Mouse (Mus musculus) lung, embryonic 16.5 days (tissue): ENCODE results near the gene Kctd6. TPM values are rescaled to one million over a fixed set of nuclear protein-coding genes. Genes with fewer than 3 reads are reported as not detected.
A peak's percentile ranks its signal among the peaks of the same experiment; 100 is the strongest.

ENCODE experiments used
- ATAC-seq: fragments of 200-750 bp; cut with Nextera tagmentation; 2 replicates; pipeline ENCODE4 v1.8.0; 2017; ENCODE audit warnings: low read depth, mild to moderate bottlenecking, moderate library complexity
- H3K27ac ChIP-seq: fragments of 300-500 bp; sonication (generic); 2 replicates; pipeline ENCODE4 v1.5.1; 2014; ENCODE audit warnings: mild to moderate bottlenecking, control low read depth, low read length
- H3K27me3 ChIP-seq: fragments of 300-500 bp; sonication (generic); 2 replicates; pipeline ENCODE4 v1.6.1; 2014; ENCODE audit warnings: low read depth, low read length, mixed read lengths; ENCODE audit not compliant: control insufficient read depth, insufficient read depth
- H3K36me3 ChIP-seq: fragments of 300-500 bp; sonication (generic); 2 replicates; pipeline ENCODE4 v1.6.1; 2014; ENCODE audit warnings: low read length; ENCODE audit not compliant: control insufficient read depth, insufficient read depth
- H3K4me1 ChIP-seq: fragments of 300-500 bp; sonication (generic); replicated peaks from 2 replicates; pipeline ENCODE4 v1.6.1; 2014; ENCODE audit warnings: low read length, mixed read lengths; ENCODE audit not compliant: control insufficient read depth, insufficient read depth
- H3K4me2 ChIP-seq: fragments of 300-500 bp; sonication (generic); 2 replicates; pipeline ENCODE4 v1.6.1; 2014; ENCODE audit warnings: low read depth, low read length, control low read depth
- H3K4me3 ChIP-seq: fragments of 300-500 bp; sonication (generic); 2 replicates; pipeline ENCODE4 v1.5.1; 2014; ENCODE audit warnings: mild to moderate bottlenecking, low read length, control low read depth
- H3K9ac ChIP-seq: fragments of 300-500 bp; sonication (generic); 2 replicates; pipeline ENCODE4 v1.6.1; 2014; ENCODE audit warnings: low read length, control low read depth
- H3K9me3 ChIP-seq: fragments of 300-500 bp; sonication (generic); 2 replicates; pipeline ENCODE4 v1.6.1; 2016; ENCODE audit warnings: low read length; ENCODE audit not compliant: control insufficient read depth
- WGBS: fragments of 180-500 bp; shearing (Covaris S2); extraction: QIAGEN DNeasy Blood & Tissue Kit; methylation state at CpG from one replicate; pipeline ENCODE4 v1.1.7; 2014; 5-methylcytosine and 5-hydroxymethylcytosine counted together
- polyA plus RNA-seq: library from polyadenylated mRNA; unstranded; fragments of >200 nt; fragmentation: Nextera tagmentation; extraction: Ambion mirVana; gene quantifications from 2 replicates; pipeline ENCODE4 v1.2.1, GENCODE M21; 2015

The Kctd6 gene
- polyA plus RNA-seq, 1 experiment from 2014 or later, result 3.2 TPM

DNA sequence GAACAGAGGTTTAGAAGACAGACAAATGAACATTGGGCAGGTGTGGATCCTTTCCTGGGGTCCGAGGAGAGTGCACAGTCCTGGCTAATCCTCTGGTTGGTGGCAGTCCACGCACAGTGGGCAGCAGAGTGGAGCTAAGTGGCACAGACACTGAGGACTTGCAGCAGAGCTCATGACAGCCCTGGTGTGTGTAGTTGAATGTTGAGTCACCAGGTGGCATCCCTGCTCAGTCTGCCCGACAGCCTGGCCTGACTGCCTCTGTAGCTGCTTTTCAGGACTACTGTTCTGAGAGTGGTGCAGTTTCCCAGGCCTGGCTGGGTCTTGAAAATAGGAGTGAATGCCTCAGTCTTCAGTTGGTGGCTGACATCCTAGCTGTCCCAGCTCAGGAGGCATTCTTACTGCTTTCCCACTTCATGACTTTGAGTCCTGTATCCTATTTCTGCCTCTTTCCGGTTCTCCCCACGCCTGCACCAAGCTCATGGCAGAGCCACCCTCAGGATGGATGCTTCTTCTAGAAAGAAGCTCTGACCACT lies 28.5 kb downstream of the Kctd6 start:
- no peaks in the 10 kb centered on the region for H3K27me3 ChIP-seq
- ATAC-seq, result peak; percentile 54; the same call in 1 of the 2 replicates
- H3K9ac ChIP-seq, result no peak overlapping the region
- H3K9me3 ChIP-seq, result no peaks in the 10 kb centered on the region
- H3K4me2 ChIP-seq, result no peak overlapping the region
- 52% methylated on average over 5 of the region's 5 CpGs for WGBS
- H3K36me3 ChIP-seq, result no peaks in the 10 kb centered on the region
- H3K4me3 ChIP-seq, result no peak overlapping the region
- H3K4me1 ChIP-seq, result no peaks in the 10 kb centered on the region
- H3K27ac ChIP-seq, result no peak overlapping the region

DNA sequence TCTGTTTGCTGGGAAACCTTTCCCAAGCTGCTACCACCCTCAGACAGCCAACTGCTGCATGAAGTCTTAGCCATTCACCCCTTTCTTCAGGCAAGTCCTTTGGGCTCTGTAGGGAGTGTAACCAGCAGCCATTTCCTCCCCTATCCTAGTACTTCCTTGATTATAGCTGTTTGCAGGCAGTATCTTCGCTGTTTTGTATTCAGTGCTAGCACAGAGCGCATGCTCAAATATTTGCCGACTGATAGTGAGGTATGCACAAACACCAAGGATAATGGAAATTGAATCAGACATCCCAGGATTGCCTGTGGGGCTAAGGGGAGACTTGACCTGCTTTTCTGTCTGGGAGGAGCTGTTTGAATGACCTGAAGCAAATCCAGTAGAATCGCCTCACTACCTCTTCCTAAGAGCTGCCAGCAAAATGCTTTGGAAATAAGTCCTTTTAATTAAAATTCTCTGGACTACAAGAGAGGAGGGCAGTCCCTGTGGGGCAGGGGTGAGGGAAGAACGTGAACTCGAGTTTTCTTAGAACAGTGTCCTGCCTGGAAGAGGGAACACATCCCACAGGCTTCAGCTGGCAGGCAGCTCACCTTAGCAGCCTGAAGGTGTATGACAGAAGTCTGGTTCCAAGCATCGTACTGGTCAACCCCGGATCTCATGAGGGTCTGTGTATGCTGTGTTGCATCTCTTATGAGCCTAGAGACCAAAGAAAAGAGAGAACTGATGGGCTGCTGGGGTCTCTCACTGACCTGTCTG lies 29.4 kb downstream of the Kctd6 start:
- no peak overlapping the region for H3K9ac ChIP-seq
- no peaks in the 10 kb centered on the region for H3K9me3 ChIP-seq
- no peak overlapping the region for H3K4me3 ChIP-seq
- WGBS, result 53% methylated on average over 8 of the region's 8 CpGs
- no peaks in the 10 kb centered on the region for H3K27me3 ChIP-seq
- ATAC-seq, result no peak
- no peak overlapping the region for H3K4me2 ChIP-seq
- no peak overlapping the region for H3K27ac ChIP-seq
- H3K36me3 ChIP-seq, result no peaks in the 10 kb centered on the region
- no peaks in the 10 kb centered on the region for H3K4me1 ChIP-seq

DNA sequence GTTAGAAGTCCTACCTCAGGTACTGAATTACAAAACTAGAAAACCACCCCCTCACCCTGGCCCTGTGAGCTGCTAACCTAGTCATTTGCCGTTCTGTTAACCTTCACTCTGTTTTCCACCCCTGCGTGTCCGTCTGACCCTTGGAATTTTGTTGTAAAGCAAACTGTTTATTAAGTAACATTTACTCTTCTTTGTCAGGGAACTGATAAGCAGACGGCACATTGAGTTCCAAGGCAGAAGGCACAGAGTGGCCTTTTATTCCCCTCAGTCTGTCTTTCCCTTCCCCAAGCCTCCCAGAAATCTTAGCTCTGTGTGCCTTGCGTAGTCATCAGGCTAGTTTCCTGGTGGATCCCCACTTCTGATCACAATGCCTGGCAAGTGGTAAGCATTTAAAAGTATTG lies 30.3 kb downstream of the Kctd6 start:
- no peaks in the 10 kb centered on the region for H3K4me1 ChIP-seq
- no peak overlapping the region for H3K4me3 ChIP-seq
- no peak overlapping the region for H3K4me2 ChIP-seq
- H3K9me3 ChIP-seq, result no peaks in the 10 kb centered on the region
- H3K36me3 ChIP-seq, result no peaks in the 10 kb centered on the region
- WGBS, result 36% methylated on average over 5 of the region's 5 CpGs
- ATAC-seq, result no peak
- no peak overlapping the region for H3K9ac ChIP-seq
- no peaks in the 10 kb centered on the region for H3K27me3 ChIP-seq
- no peak overlapping the region for H3K27ac ChIP-seq

GRCm38 (mm10) chr14:8246878-8247277 lies 32.9 kb downstream of the Kctd6 start:
- Histone ChIP-seq H3K4me2 (no peak overlapping the region), H3K27ac (no peak overlapping the region), H3K9ac (no peak overlapping the region), H3K27me3 (no peaks in the 10 kb centered on the region), H3K4me3 (no peak overlapping the region), H3K36me3 (no peaks in the 10 kb centered on the region), H3K4me1 (no peaks in the 10 kb centered on the region), H3K9me3 (no peaks in the 10 kb centered on the region)
- peak; percentile 29; the same call in 1 of the 2 replicates for ATAC-seq
- WGBS, result 60% methylated on average over 8 of the region's 8 CpGs

DNA sequence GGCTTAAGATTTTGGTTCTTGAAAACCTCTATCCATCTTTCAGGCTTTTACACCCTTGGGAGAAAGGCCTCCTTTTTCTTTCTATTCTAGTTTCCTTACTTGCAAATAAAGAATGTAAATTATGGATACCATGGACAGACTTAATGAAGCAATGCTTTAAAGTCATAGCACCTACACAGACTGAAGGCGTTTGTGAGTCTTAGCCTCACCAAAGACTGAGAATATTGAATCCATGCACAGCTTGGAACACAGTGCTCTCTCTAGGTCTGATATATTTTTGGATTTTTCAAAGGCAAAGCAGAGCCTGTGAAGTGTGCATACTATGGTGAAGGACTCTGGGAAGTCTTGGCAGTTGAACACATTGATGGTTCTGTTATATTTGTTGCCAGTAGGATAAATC lies 35.3 kb downstream of the Kctd6 start:
- no peaks in the 10 kb centered on the region for H3K4me1 ChIP-seq
- no peaks in the 10 kb centered on the region for H3K9me3 ChIP-seq
- H3K4me3 ChIP-seq, result no peak overlapping the region
- no peaks in the 10 kb centered on the region for H3K36me3 ChIP-seq
- WGBS, result 83% methylated on average over 1 of the region's 1 CpGs
- no peak overlapping the region for H3K4me2 ChIP-seq
- H3K9ac ChIP-seq, result no peak overlapping the region
- no peak overlapping the region for H3K27ac ChIP-seq
- H3K27me3 ChIP-seq, result no peaks in the 10 kb centered on the region
- ATAC-seq, result no peak

DNA sequence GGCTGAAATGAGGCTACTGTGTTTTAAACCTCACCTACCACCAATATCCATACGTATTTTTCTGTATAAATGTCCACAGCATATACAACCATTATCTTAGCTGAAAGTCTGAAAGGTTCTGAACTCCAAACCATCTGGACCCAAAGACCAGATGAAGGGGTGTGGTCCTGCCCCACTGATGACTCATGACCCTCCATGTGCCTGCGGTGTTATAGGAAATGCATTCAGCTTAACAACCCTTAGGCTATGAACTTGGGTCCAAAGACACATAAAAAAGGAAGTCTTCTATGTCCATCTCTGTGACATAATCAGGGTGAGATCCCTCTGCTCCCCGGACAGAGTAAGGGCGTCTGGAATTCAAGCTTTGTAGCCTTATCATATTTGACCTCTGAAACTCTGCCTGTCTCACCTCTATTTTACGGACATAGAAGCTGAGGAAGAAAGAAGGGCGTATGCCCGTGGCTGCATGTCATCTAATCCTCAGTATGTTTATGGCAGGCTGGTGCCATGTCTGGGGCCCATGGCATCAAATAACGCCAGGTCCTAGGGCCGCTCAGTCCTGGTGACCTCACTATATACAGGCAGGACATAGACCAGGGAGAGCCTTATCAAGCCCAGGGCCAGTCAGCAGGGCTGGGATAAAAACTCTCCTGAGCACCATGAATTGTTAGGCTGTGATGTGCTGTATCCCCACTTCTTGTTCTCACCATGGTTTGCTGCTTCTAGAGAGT lies 36.4 kb downstream of the Kctd6 start:
- H3K4me1 ChIP-seq, result no peaks in the 10 kb centered on the region
- 66% methylated on average over 9 of the region's 9 CpGs for WGBS
- H3K36me3 ChIP-seq, result no peaks in the 10 kb centered on the region
- H3K9ac ChIP-seq, result no peak overlapping the region
- no peaks in the 10 kb centered on the region for H3K9me3 ChIP-seq
- ATAC-seq, result no peak
- H3K4me2 ChIP-seq, result no peak overlapping the region
- H3K27me3 ChIP-seq, result no peaks in the 10 kb centered on the region
- no peak overlapping the region for H3K4me3 ChIP-seq
- no peak overlapping the region for H3K27ac ChIP-seq

DNA sequence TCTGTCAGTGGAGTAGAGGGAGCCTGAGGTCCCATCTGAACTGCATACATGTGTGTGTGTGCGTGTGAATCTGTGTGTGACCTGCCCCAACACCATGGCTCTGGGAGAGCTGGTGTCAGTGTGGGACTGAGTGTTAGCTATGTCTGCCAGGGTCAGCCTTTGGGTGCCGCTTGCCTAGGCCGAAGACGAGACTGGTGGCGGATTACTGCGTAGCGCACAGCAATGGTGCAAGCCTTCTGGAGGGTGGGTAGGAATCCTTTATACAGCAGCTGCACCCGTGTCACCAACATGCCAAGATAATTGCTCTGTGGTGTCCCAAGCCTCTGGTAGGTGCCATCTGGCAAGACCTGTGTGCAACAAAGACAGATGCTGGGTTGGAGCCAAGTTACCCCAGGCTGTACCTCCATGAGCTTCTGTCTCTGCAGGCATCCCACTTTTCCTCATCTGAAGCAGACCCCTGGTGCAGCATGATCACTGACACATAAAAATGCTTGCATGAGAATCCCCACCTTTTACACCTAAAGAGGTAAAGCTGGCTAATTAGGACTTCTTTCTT lies 37.5 kb downstream of the Kctd6 start:
- H3K4me2 ChIP-seq, result no peak overlapping the region
- no peak overlapping the region for H3K9ac ChIP-seq
- no peak overlapping the region for H3K27ac ChIP-seq
- no peaks in the 10 kb centered on the region for H3K36me3 ChIP-seq
- H3K27me3 ChIP-seq, result no peaks in the 10 kb centered on the region
- H3K9me3 ChIP-seq, result no peaks in the 10 kb centered on the region
- H3K4me1 ChIP-seq, result no peaks in the 10 kb centered on the region
- WGBS, result 90% methylated on average over 8 of the region's 8 CpGs
- H3K4me3 ChIP-seq, result no peak overlapping the region
- ATAC-seq, result no peak

- no peaks in the 10 kb centered on the region for H3K9me3 ChIP-seq
- 62% methylated on average over 7 of the region's 7 CpGs for WGBS
Measured at GRCm38 (mm10) chr14:8255076-8255729, 41.3 kb downstream of the Kctd6 start.

GRCm38 (mm10) chr14:8256072-8256471 lies 42.1 kb downstream of the Kctd6 start:
- H3K36me3 ChIP-seq, result no peaks in the 10 kb centered on the region
- ATAC-seq, result no peak
- WGBS, result 60% methylated on average over 6 of the region's 6 CpGs
- no peak overlapping the region for H3K9ac ChIP-seq
- no peaks in the 10 kb centered on the region for H3K9me3 ChIP-seq
- H3K27me3 ChIP-seq, result no peaks in the 10 kb centered on the region
- H3K4me3 ChIP-seq, result no peak overlapping the region
- no peaks in the 10 kb centered on the region; the same call in 1 of the 2 replicates for H3K4me1 ChIP-seq
- no peak overlapping the region for H3K4me2 ChIP-seq
- H3K27ac ChIP-seq, result no peak overlapping the region

More at GRCm38 (mm10) chr14:8255076-8255729, 41.3 kb downstream of the Kctd6 start:
- Histone ChIP-seq H3K27ac (no peak overlapping the region), H3K36me3 (no peaks in the 10 kb centered on the region), H3K4me1 (no peaks in the 10 kb centered on the region; the same call in 1 of the 2 replicates), H3K4me2 (no peak overlapping the region), H3K27me3 (no peaks in the 10 kb centered on the region), H3K4me3 (no peak overlapping the region), H3K9ac (no peak overlapping the region)
- peak; percentile 36; the same call in 1 of the 2 replicates for ATAC-seq
